Mouse (Mus musculus) limb, embryonic 14.5 days (tissue): ENCODE measurements around the gene Ift57. TPM values are rescaled to one million over a fixed set of nuclear protein-coding genes. Genes with fewer than 3 reads are reported as not detected.

ENCODE experiments used
- ATAC-seq: fragments of 200-750 bp; cut with Nextera tagmentation; 2 replicates; pipeline ENCODE4 v1.8.0; 2017; ENCODE audit warnings: low read depth, moderate number of reproducible peaks, moderate TSS enrichment; ENCODE audit not compliant: low FRiP score
- DNase-seq: peaks from one replicate; pipeline ENCODE4 v3.0.0-alpha.2; 2015; ENCODE audit warnings: low spot score
- H3K27ac ChIP-seq: fragments of 300-500 bp; sonication (generic); replicated peaks from 2 replicates; pipeline ENCODE4 v1.5.1; 2014; ENCODE audit warnings: low read depth, mild to moderate bottlenecking, low read length, moderate library complexity, mixed read lengths
- H3K27me3 ChIP-seq: fragments of 300-500 bp; sonication (generic); 2 replicates; pipeline ENCODE4 v1.6.1; 2014; ENCODE audit warnings: low read length, mixed read lengths; ENCODE audit not compliant: control insufficient read depth, insufficient read depth
- H3K36me3 ChIP-seq: fragments of 300-500 bp; sonication (generic); 2 replicates; pipeline ENCODE4 v1.6.1; 2014; ENCODE audit warnings: mild to moderate bottlenecking, low read length, moderate library complexity, mixed read lengths; ENCODE audit not compliant: control insufficient read depth, insufficient read depth
- H3K4me1 ChIP-seq: fragments of 300-500 bp; sonication (generic); 2 replicates; pipeline ENCODE4 v1.6.1; 2014; ENCODE audit warnings: antibody characterized with exemption, low read length, mixed read lengths; ENCODE audit not compliant: control insufficient read depth, insufficient read depth
- H3K4me2 ChIP-seq: fragments of 300-500 bp; sonication (generic); replicated peaks from 2 replicates; pipeline ENCODE4 v1.6.1; 2014; ENCODE audit warnings: low read depth, mild to moderate bottlenecking, low read length, moderate library complexity; ENCODE audit not compliant: severe bottlenecking
- H3K4me3 ChIP-seq: fragments of 300-500 bp; sonication (generic); replicated peaks from 2 replicates; pipeline ENCODE4 v1.5.1; 2014; ENCODE audit warnings: low read length
- H3K9ac ChIP-seq: fragments of 300-500 bp; sonication (generic); 2 replicates; pipeline ENCODE4 v1.6.1; 2014; ENCODE audit warnings: mild to moderate bottlenecking, low read depth, low read length, moderate library complexity; ENCODE audit not compliant: severe bottlenecking
- H3K9me3 ChIP-seq: fragments of 300-500 bp; sonication (generic); 2 replicates; pipeline ENCODE4 v1.6.1; 2016; ENCODE audit warnings: low read length; ENCODE audit not compliant: control insufficient read depth
- POLR2A ChIP-seq: fragments of 200-500 bp; IDR thresholded peaks from 2 replicates; pipeline ENCODE4 v1.8.0; 2012; ENCODE audit warnings: inconsistent platforms, mild to moderate bottlenecking, moderate library complexity, borderline replicate concordance; ENCODE audit not compliant: insufficient read depth, insufficient read length; ENCODE audit errors: extremely low read depth
- WGBS: fragments of 180-500 bp; shearing (Covaris S2); extraction: QIAGEN DNeasy Blood & Tissue Kit; methylation state at CpG from one replicate; pipeline ENCODE4 v1.1.7; 2014; 5-methylcytosine and 5-hydroxymethylcytosine counted together
- polyA plus RNA-seq, 2 experiments: library from polyadenylated mRNA; depleted of rRNA in 1 of 2; stranded (reverse) in 1 of 2; unstranded in 1 of 2; fragments of >200 nt; fragmentation: Nextera tagmentation in 1 of 2; extraction: Ambion mirVana in 1 of 2; gene quantifications; 2 replicates each; pipeline versions ENCODE4 v1.2.1 to v1.2.3; 2012 to 2014

Gene Ift57
- polyA plus RNA-seq, 2 experiments = 23.6 to 27.2 TPM

GRCm38 (mm10) chr16:49769831-49770261, 70.8 kb downstream of the Ift57 start:
- DNase-seq (no peak), ATAC-seq (no peak)
- H3K9ac ChIP-seq = no peak overlapping the region
- 86% methylated on average over 2 of the region's 2 CpGs for WGBS
- H3K4me2 ChIP-seq = no peak overlapping the region
- no peaks in the 10 kb centered on the region; the same call in 1 of the 2 replicates for H3K36me3 ChIP-seq
- no peaks in the 10 kb centered on the region for H3K9me3 ChIP-seq
- no peak overlapping the region for H3K27ac ChIP-seq
- TF ChIP-seq POLR2A = no peak
- H3K4me3 ChIP-seq = no peak overlapping the region
- H3K4me1 ChIP-seq = no peaks in the 10 kb centered on the region
- no peaks in the 10 kb centered on the region for H3K27me3 ChIP-seq

GRCm38 (mm10) chr16:49770320-49771189, 71.5 kb downstream of the Ift57 start:
- 82% methylated on average over 12 of the region's 12 CpGs for WGBS
- Histone ChIP-seq H3K4me3 (no peak overlapping the region), H3K9ac (no peak overlapping the region), H3K4me1 (no peaks in the 10 kb centered on the region), H3K9me3 (no peaks in the 10 kb centered on the region), H3K4me2 (no peak overlapping the region), H3K27me3 (no peaks in the 10 kb centered on the region), H3K36me3 (no peaks in the 10 kb centered on the region; the same call in 1 of the 2 replicates), H3K27ac (no peak overlapping the region)
- ATAC-seq = no peak
- no peak for DNase-seq
- no peak for TF ChIP-seq POLR2A

- TF ChIP-seq POLR2A = no peak
- H3K9ac ChIP-seq = no peak overlapping the region
- no peaks in the 10 kb centered on the region for H3K9me3 ChIP-seq
- no peaks in the 10 kb centered on the region for H3K27me3 ChIP-seq
- H3K27ac ChIP-seq = no peak overlapping the region
- H3K4me1 ChIP-seq = no peaks in the 10 kb centered on the region
- no peak for ATAC-seq
- no peak overlapping the region for H3K4me3 ChIP-seq
- DNase-seq = no peak
- 83% methylated on average over 7 of the region's 7 CpGs for WGBS
- no peaks in the 10 kb centered on the region for H3K36me3 ChIP-seq
- H3K4me2 ChIP-seq = no peak overlapping the region
Measured at GRCm38 (mm10) chr16:49771609-49772396, 72.8 kb downstream of the Ift57 start.

GRCm38 (mm10) chr16:49772576-49772975, 73.5 kb downstream of the Ift57 start:
- Histone ChIP-seq H3K4me1 (no peaks in the 10 kb centered on the region), H3K4me2 (no peak overlapping the region), H3K9ac (no peak overlapping the region), H3K4me3 (no peak overlapping the region), H3K9me3 (no peaks in the 10 kb centered on the region), H3K27me3 (no peaks in the 10 kb centered on the region), H3K36me3 (no peaks in the 10 kb centered on the region), H3K27ac (no peak overlapping the region)
- 38% methylated on average over 1 of the region's 1 CpGs for WGBS
- ATAC-seq = no peak
- no peak for DNase-seq
- no peak for TF ChIP-seq POLR2A

GRCm38 (mm10) chr16:49773068-49773467, 74.0 kb downstream of the Ift57 start:
- H3K27me3 ChIP-seq = no peaks in the 10 kb centered on the region
- WGBS = 79% methylated on average over 1 of the region's 1 CpGs
- H3K9ac ChIP-seq = no peak overlapping the region
- DNase-seq (no peak), ATAC-seq (no peak)
- H3K4me3 ChIP-seq = no peak overlapping the region
- no peaks in the 10 kb centered on the region for H3K36me3 ChIP-seq
- no peaks in the 10 kb centered on the region for H3K9me3 ChIP-seq
- H3K4me2 ChIP-seq = no peak overlapping the region
- no peak for TF ChIP-seq POLR2A
- no peak overlapping the region for H3K27ac ChIP-seq
- H3K4me1 ChIP-seq = no peaks in the 10 kb centered on the region
